Mouse (Mus musculus): ENCODE measurements around the gene Stard10. TPM values are rescaled to one million over a fixed set of nuclear protein-coding genes. Genes with fewer than 3 reads are reported as not detected.

Gene Stard10
- polyA plus RNA-seq (2012; rRNA removed), result 50.9 and 57.7 TPM in 2 replicates

DNA sequence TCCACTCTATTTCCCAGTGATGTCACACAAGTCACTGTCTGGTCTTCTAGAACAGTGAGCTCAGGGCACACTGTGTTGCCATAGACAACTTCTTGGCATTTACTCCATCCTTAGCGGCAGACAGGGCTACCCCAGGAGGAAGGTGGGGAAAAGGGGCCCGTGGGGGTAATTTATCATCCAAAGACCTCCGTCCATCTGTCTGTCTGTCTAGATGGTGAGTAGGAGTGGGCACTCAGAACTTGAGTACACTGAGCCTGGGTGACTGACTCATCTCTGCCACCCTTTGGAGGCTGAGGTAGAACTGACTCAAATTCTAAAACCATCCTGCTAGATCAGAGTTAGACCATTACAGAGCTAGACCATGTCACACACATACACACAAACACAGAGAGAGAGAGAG, at the start of gene Stard10:
Stard10 (plus strand) TSS at position 73 of the 400 bp plus-strand sequence.

DNA sequence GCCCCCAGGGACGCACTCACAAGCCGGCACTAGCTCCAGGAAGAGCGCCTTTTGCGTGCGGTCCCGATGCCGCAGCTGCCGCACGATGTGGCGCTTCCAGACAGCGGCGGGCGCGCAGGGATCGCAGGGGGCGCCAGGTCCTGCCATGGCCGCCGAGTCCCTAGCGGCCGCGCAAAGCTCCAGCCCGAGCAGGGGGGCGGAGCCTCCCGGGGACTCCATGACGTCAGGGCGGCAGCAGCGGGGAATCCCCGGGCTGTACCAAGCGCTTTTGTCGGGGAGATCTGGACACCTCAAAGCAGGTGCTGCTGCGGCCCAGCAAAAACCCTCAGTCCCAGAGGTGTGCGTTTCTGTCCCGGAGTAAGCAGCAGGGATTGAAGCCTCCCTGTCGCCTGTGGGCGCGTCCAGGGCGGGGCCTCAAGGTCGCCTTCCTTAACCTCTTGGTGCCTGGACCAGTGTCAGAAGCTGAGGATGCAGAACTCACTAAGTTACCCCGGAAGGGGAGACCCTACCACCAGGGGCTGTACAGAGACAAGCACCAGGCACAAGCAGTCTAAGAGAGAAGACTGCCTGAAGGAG, 14.9 kb upstream of the Stard10 start, which contains the start of gene Atg16l2:
Atg16l2 (minus strand) TSS at position 371 of the 576 bp plus-strand sequence.

DNA sequence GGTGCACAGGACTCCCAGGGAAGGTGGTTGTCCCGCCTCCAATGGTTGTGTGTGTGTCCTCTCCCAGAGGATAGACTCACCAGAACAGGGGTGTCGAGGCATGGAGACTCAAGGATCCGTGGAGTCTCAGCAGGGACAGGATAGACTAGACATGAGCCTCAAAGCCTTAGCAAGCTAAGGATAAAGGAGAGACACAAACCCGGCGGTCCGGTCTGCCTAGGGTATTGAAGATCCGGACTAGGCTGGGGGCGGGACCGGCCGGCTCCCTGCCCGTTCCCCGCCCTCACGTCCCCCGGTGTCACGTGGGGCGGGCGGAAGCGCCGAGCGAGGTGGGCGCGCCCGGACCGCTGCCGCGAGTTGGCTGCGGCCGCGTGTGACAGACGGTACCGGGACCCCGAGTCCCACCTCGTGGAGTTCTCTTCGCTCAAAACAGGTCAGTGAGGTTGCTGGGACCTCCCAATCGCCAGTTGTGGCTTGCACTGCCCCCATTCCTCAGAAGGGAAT, 30.9 kb downstream of the Stard10 start, which contains the start of gene Arap1:
Arap1 (plus strand) TSS at position 301 of the 504 bp plus-strand sequence.

Other genes starting within 250 kb of the Stard10 start
- gene Fchsd2, start 224.2 kb upstream of the Stard10 start, polyA plus RNA-seq (2012; rRNA removed), result 7.9 and 8.6 TPM in 2 replicates
- gene Atg16l2, start 14.8 kb upstream of the Stard10 start, polyA plus RNA-seq (2012; rRNA removed), result 44.4 and 44.9 TPM in 2 replicates
- gene Arap1, start 31.0 kb downstream of the Stard10 start, polyA plus RNA-seq (2012; rRNA removed), result 138 and 141 TPM in 2 replicates
- 0.70 and 0.93 TPM in 2 replicates for gene Gm45837, start 93.8 kb downstream of the Stard10 start, polyA plus RNA-seq (2012; rRNA removed)
- gene Pde2a, start 104.6 kb downstream of the Stard10 start, polyA plus RNA-seq (2012; rRNA removed), result 16.7 and 17.2 TPM in 2 replicates